Mouse (Mus musculus) adrenal gland, adult 18-20 months (tissue): ENCODE measurements at regions not wholly inside any gene's neighbourhood (a gene's known extent, or its start where the extent isn't known, plus 50 kb on each side); places are given as distances from the start of the nearest gene placed in this dataset.

Experiments used
- microRNA-seq, 2 experiments: library from miRNA; unstranded; fragments of <30 nt; microRNA quantifications; one replicate each; pipeline ENCODE4 v1.2.0; 2021; ENCODE audit warnings: borderline number of aligned reads in 2 of 2

Small RNAs in the stretch of these regions (microRNA-seq; reads per million reads assigned to microRNA genes)
- gene Mir138-1 = 64.3 to 96.0 reads per million in 2 experiments
